Mouse (Mus musculus) midbrain, embryonic 15.5 days (tissue): Measurements from ENCODE around the gene Bsnd. TPM values are rescaled to one million over a fixed set of nuclear protein-coding genes. Genes with fewer than 3 reads are reported as not detected.

Source experiments
- ATAC-seq: fragments of 200-750 bp; cut with Nextera tagmentation; replicated peaks from 2 replicates; pipeline ENCODE4 v1.8.0; 2017; ENCODE audit warnings: moderate TSS enrichment
- H3K27ac ChIP-seq: fragments of 300-500 bp; sonication (generic); 2 replicates; pipeline ENCODE4 v1.5.1; 2015; ENCODE audit warnings: mild to moderate bottlenecking, inconsistent platforms
- H3K27me3 ChIP-seq: fragments of 300-500 bp; sonication (generic); replicated peaks from 2 replicates; pipeline ENCODE4 v1.6.1; 2015; ENCODE audit warnings: inconsistent platforms
- H3K36me3 ChIP-seq: fragments of 300-500 bp; sonication (generic); replicated peaks from 2 replicates; pipeline ENCODE4 v1.6.1; 2015; ENCODE audit warnings: inconsistent platforms
- H3K4me1 ChIP-seq: fragments of 300-500 bp; sonication (generic); 2 replicates; pipeline ENCODE4 v1.6.1; 2015; ENCODE audit warnings: inconsistent platforms
- H3K4me2 ChIP-seq: fragments of 300-500 bp; sonication (generic); 2 replicates; pipeline ENCODE4 v1.6.1; 2015; ENCODE audit warnings: inconsistent platforms, mild to moderate bottlenecking, moderate library complexity
- H3K4me3 ChIP-seq: fragments of 300-500 bp; sonication (generic); 2 replicates; pipeline ENCODE4 v1.5.1; 2015; ENCODE audit warnings: mild to moderate bottlenecking, inconsistent platforms
- H3K9ac ChIP-seq: fragments of 300-500 bp; sonication (generic); 2 replicates; pipeline ENCODE4 v1.6.1; 2015; ENCODE audit warnings: mild to moderate bottlenecking, inconsistent platforms
- H3K9me3 ChIP-seq: fragments of 300-500 bp; sonication (generic); 2 replicates; pipeline ENCODE4 v1.6.1; 2016; ENCODE audit warnings: inconsistent platforms
- WGBS: fragments of 180-500 bp; shearing (Covaris S2); methylation state at CpG from one replicate; pipeline ENCODE4 v1.1.7; 2015; ENCODE audit warnings: mixed read lengths; 5-methylcytosine and 5-hydroxymethylcytosine counted together
- polyA plus RNA-seq: library from polyadenylated mRNA; unstranded; fragments of >200 nt; fragmentation: Nextera tagmentation; extraction: Ambion mirVana; gene quantifications from 2 replicates; pipeline ENCODE4 v1.2.1, GENCODE M21; 2015

Gene Bsnd
- polyA plus RNA-seq, 1 experiment from 2014 or later, result not detected

DNA sequence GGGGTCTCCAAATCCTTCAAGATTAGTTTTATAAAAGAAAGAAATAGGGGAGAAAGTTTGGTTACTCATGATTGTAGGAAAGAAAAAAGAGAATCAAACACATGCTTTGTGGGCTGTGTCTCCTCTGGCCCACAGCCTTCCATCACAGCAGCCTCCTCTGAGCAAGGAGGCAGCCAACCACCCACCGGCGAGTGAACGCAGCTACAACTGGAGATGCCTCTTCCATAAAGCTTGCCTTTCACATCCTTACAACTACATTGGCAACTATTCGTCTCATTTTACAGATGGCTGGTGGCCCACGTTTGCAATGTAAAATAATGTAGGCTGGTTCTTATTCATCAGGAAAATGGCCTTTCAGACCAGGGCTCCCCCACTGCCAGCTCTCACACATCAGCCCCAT, 54.9 kb downstream of the Bsnd start:
- H3K9ac ChIP-seq, result no peak overlapping the region
- ATAC-seq, result no peak
- 93% methylated on average over 5 of the region's 5 CpGs for WGBS
- H3K36me3 ChIP-seq, result peaks cover 37% of the 10 kb centered on the region
- H3K27ac ChIP-seq, result no peak overlapping the region
- H3K9me3 ChIP-seq, result no peaks in the 10 kb centered on the region
- H3K27me3 ChIP-seq, result no peaks in the 10 kb centered on the region
- no peaks in the 10 kb centered on the region for H3K4me1 ChIP-seq
- no peak overlapping the region for H3K4me3 ChIP-seq
- no peak overlapping the region for H3K4me2 ChIP-seq

DNA sequence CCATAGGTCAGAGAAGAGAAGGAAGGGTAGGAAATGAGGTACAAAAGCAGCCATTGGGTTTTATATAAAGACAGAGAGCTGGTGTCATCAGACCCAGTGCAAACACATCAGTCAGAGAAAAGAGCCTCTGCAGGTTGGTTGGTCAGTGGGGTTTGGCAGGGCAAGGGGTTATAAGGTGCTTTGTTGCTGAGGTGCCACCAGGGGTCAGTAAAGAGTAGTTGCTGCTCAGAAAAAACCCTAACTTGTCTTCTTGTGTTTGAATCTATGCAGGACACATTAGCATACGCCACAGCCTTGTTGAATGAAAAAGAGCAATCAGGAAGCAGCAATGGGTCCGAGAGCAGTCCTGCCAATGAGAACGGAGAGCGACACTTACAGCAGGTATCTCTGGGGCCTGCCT, 55.6 kb downstream of the Bsnd start:
- no peaks in the 10 kb centered on the region for H3K4me1 ChIP-seq
- H3K4me2 ChIP-seq, result no peak overlapping the region
- H3K27me3 ChIP-seq, result no peaks in the 10 kb centered on the region
- H3K36me3 ChIP-seq, result peaks cover 45% of the 10 kb centered on the region
- H3K9ac ChIP-seq, result no peak overlapping the region
- WGBS, result 68% methylated on average over 4 of the region's 4 CpGs
- H3K9me3 ChIP-seq, result no peaks in the 10 kb centered on the region
- ATAC-seq, result no peak
- H3K27ac ChIP-seq, result no peak overlapping the region
- H3K4me3 ChIP-seq, result no peak overlapping the region

DNA sequence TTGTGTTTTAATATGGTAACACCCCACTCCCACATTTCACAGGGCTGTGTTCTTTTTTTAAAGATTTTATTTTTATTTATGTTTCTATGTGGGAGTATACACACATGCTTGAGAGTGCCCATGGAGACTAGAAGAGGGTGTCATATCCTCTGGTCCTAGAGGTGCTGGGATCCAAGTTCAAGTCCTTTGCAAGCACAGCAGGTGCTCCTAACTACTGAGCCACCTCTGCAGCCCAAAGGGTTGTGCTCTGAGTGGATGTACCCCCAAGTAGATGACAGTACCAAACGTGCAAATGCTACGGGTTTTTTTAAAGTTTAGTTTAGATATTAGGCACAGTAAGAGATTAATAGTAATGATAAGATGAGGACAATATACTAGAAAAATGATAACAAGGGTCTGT, 56.7 kb downstream of the Bsnd start:
- Histone ChIP-seq H3K36me3 (peaks cover 54% of the 10 kb centered on the region), H3K4me1 (no peaks in the 10 kb centered on the region), H3K27me3 (no peaks in the 10 kb centered on the region), H3K4me3 (no peak overlapping the region), H3K27ac (no peak overlapping the region), H3K9me3 (no peaks in the 10 kb centered on the region), H3K4me2 (no peak overlapping the region), H3K9ac (no peak overlapping the region)
- 97% methylated on average over 2 of the region's 2 CpGs for WGBS
- no peak for ATAC-seq

Other genes starting within 250 kb of the Bsnd start
- 9.2 and 9.7 TPM in 2 replicates for gene Usp24, start 176.1 kb downstream of the Bsnd start, polyA plus RNA-seq
- gene Pcsk9, start 28.0 kb downstream of the Bsnd start, polyA plus RNA-seq, result 2.4 and 3.6 TPM in 2 replicates
- 6.0 and 6.2 TPM in 2 replicates for gene Dhcr24, start 68.8 kb upstream of the Bsnd start, polyA plus RNA-seq
- not detected in 2 replicates for gene Lexm, start 125.0 kb upstream of the Bsnd start, polyA plus RNA-seq
- gene Ttc22, start 130.1 kb upstream of the Bsnd start, polyA plus RNA-seq, result 3.4 and 4.4 TPM in 2 replicates
- gene Pars2, start 158.8 kb upstream of the Bsnd start, polyA plus RNA-seq, result 9.7 and 10.4 TPM in 2 replicates
- 158 TPM in 2 replicates for gene Ttc4, start 186.7 kb upstream of the Bsnd start, polyA plus RNA-seq
- gene Mroh7, start 238.6 kb upstream of the Bsnd start, polyA plus RNA-seq, result 0.68 and 0.84 TPM in 2 replicates
- not detected in 2 replicates for gene Fam151a, start 241.6 kb upstream of the Bsnd start, polyA plus RNA-seq